ENCODE assay signal across 13 mouse cellular contexts in the genomic region with DNA sequence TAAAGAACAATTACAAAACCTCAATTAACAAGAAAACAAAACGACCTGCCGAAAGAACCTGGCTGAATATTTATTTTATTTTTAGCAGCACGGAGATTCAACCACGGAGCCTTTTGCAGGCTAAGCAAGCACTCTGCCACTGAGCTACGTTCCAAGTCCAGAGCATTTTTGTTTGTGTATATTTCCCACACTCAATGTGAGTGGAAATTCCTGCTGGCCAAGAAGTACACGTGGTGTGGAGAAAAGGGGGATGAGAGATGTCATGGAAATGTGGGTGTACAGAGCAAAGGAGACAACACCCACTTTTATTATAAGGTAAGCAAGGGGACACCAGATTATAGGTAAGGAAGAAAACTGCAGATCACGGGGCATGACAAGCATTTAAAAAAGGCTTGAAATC. TPM values are rescaled to one million over a fixed set of nuclear protein-coding genes. Genes with fewer than 3 reads are reported as not detected.
DNase-seq lines count a peak whose midpoint lies in the region; ATAC-seq and TF ChIP-seq lines count a peak whose summit lies in the region.
"Had no signal": no experiment of that assay in that cellular context is flagged by ENCODE, and none has a peak within 500 bp of the region (broad histone marks: within the 10 kb centered on the region; RNA-seq: fewer than 3 reads in every experiment).

No protein-coding gene starts in this region.

- H3K27ac ChIP-seq in embryonic facial prominence, embryonic 13.5 days: peak overlapping the region; percentile 39; the same call in 1 of the 2 replicates
- 0 out of 2 replicates have a peak overlapping the region, but pooled peaks have one; percentile 1 for H3K27ac ChIP-seq in embryonic facial prominence, embryonic 15.5 days (replicated peaks)
- H3K27ac ChIP-seq in heart, postnatal 0 days (ENCODE audit: low read depth): no peak overlapping the region

- no peak for TF ChIP-seq CTCF in heart, postnatal 0 days (IDR thresholded peaks at IDR 0.05; ENCODE audit: low read depth)

- peaks cover 35% of the 10 kb centered on the region for H3K36me3 ChIP-seq in embryonic facial prominence, embryonic 13.5 days
- H3K36me3 ChIP-seq in embryonic facial prominence, embryonic 15.5 days: peaks cover 8% of the 10 kb centered on the region
- 0 out of 2 replicates have a peak, but pooled peaks cover 2% of the 10 kb centered on the region for H3K36me3 ChIP-seq in heart, postnatal 0 days (replicated peaks; ENCODE audit: control insufficient read depth, insufficient read depth, low read length)

- DNase-seq in heart, postnatal 0 days (ENCODE audit: low spot score): no peak
- peak; percentile 38 for DNase-seq in lung, postnatal 10 days
- DNase-seq in testis, postnatal 10 days (ENCODE audit: low spot score): no peak
- no peak for DNase-seq in adrenal gland, postnatal 36 days
- no peak for DNase-seq in cerebellum, adult 8-10 months
- DNase-seq: spleen, adult 18-20 months; thymus, postnatal 14 days had no signal

- H3K4me1 ChIP-seq in embryonic facial prominence, embryonic 13.5 days: peaks cover 9% of the 10 kb centered on the region
- H3K4me1 ChIP-seq in embryonic facial prominence, embryonic 15.5 days: 0 out of 2 replicates have a peak, but pooled peaks cover 11% of the 10 kb centered on the region
- 0 out of 2 replicates have a peak, but pooled peaks cover 7% of the 10 kb centered on the region for H3K4me1 ChIP-seq in heart, postnatal 0 days (ENCODE audit: control insufficient read depth, insufficient read depth)

- no peak for TF ChIP-seq EP300 in heart, postnatal 0 days (IDR thresholded peaks at IDR 0.05; ENCODE audit: low read depth)

- no peaks in the 10 kb centered on the region for H3K27me3 ChIP-seq in embryonic facial prominence, embryonic 13.5 days
- no peaks in the 10 kb centered on the region for H3K27me3 ChIP-seq in embryonic facial prominence, embryonic 15.5 days
- no peaks in the 10 kb centered on the region for H3K27me3 ChIP-seq in heart, postnatal 0 days (ENCODE audit: control insufficient read depth, insufficient read depth, low read length)

- no peak overlapping the region for H3K4me2 ChIP-seq in embryonic facial prominence, embryonic 13.5 days
- H3K4me2 ChIP-seq in embryonic facial prominence, embryonic 15.5 days (replicated peaks): 0 out of 2 replicates have a peak overlapping the region, but pooled peaks have one; percentile 0
- peak overlapping the region; percentile 47 for H3K4me2 ChIP-seq in heart, postnatal 0 days (ENCODE audit: low read depth, low read length)

- H3K4me3 ChIP-seq in embryonic facial prominence, embryonic 13.5 days: no peak overlapping the region
- H3K4me3 ChIP-seq in embryonic facial prominence, embryonic 15.5 days (replicated peaks): no peak overlapping the region
- peak overlapping the region; percentile 12 for H3K4me3 ChIP-seq in heart, postnatal 0 days (ENCODE audit: low read depth, low read length)

- WGBS in embryonic facial prominence, embryonic 13.5 days: 74% methylated on average over 7 of the region's 7 CpGs
- WGBS in embryonic facial prominence, embryonic 15.5 days: 60% methylated on average over 7 of the region's 7 CpGs
- WGBS in heart, postnatal 0 days: 39% methylated on average over 7 of the region's 7 CpGs

- no peak for ATAC-seq in embryonic facial prominence, embryonic 13.5 days (ENCODE audit: insufficient number of reproducible peaks, insufficient read depth, low FRiP score, low TSS enrichment, low read depth)
- ATAC-seq in embryonic facial prominence, embryonic 15.5 days (ENCODE audit: insufficient number of reproducible peaks, low FRiP score, low TSS enrichment, low read depth): no peak
- no peak for ATAC-seq in heart, postnatal 0 days (ENCODE audit: insufficient read depth, low read depth)

- no peaks in the 10 kb centered on the region for H3K9me3 ChIP-seq in embryonic facial prominence, embryonic 13.5 days
- H3K9me3 ChIP-seq in embryonic facial prominence, embryonic 15.5 days (replicated peaks): no peaks in the 10 kb centered on the region
- no peaks in the 10 kb centered on the region for H3K9me3 ChIP-seq in heart, postnatal 0 days (replicated peaks; ENCODE audit: control insufficient read depth, low read length)

- H3K9ac ChIP-seq in embryonic facial prominence, embryonic 13.5 days: no peak overlapping the region
- H3K9ac ChIP-seq in embryonic facial prominence, embryonic 15.5 days: no peak overlapping the region
- no peak overlapping the region for H3K9ac ChIP-seq in heart, postnatal 0 days (replicated peaks; ENCODE audit: low read depth, low read length)

RNA-seq across cellular contexts. Expression of a gene that starts 30.6 kb away (rescaled TPM):
- polyA plus RNA-seq in embryonic facial prominence, embryonic 13.5 days (2015; fragmentation: Nextera tagmentation; extraction: Ambion mirVana): 0.27 TPM in 1 of 2 replicates, not detected in the other
- polyA plus RNA-seq in embryonic facial prominence, embryonic 15.5 days (2015; fragmentation: Nextera tagmentation; extraction: Ambion mirVana): 0.27 and 0.68 TPM in 2 replicates
- total RNA-seq in heart, postnatal 0 days (2014; rRNA removed; ENCODE audit: low replicate concordance): not detected in 2 replicates
- not detected in 2 replicates for polyA plus RNA-seq in heart, postnatal 0 days (2015; fragmentation: Nextera tagmentation; extraction: Ambion mirVana)
- not detected for total RNA-seq in adrenal gland, postnatal 36 days (2021)
- total RNA-seq: common myeloid progenitor, adult 5-6 weeks; ES-E14; layer of hippocampus, postnatal 14 days; megakaryocyte-erythroid progenitor cell, adult 5-6 weeks had no signal

RNA-seq across cellular contexts. Expression of a gene that starts 55.8 kb away (rescaled TPM):
- polyA plus RNA-seq in embryonic facial prominence, embryonic 13.5 days (2015; fragmentation: Nextera tagmentation; extraction: Ambion mirVana): 12.7 and 13.1 TPM in 2 replicates
- 13.9 and 15.2 TPM in 2 replicates for polyA plus RNA-seq in embryonic facial prominence, embryonic 15.5 days (2015; fragmentation: Nextera tagmentation; extraction: Ambion mirVana)
- total RNA-seq in heart, postnatal 0 days (2014; rRNA removed; ENCODE audit: low replicate concordance): 14.2 and 32.1 TPM in 2 replicates
- polyA plus RNA-seq in heart, postnatal 0 days (2015; fragmentation: Nextera tagmentation; extraction: Ambion mirVana): 4.7 and 5.4 TPM in 2 replicates
- total RNA-seq in adrenal gland, postnatal 36 days (2021): 10 to 100 TPM; 19.0 to 20.3 TPM
